Mouse (Mus musculus): ENCODE measurements around the gene Cdk12. TPM values are rescaled to one million over a fixed set of nuclear protein-coding genes. Genes with fewer than 3 reads are reported as not detected.
"Not testable (repeated sequence)": the region's sequence is repeated elsewhere in the genome, so short reads cannot be mapped to it uniquely, and the experiment has no call there.

Gene Cdk12
- polyA plus RNA-seq, 1 experiment from 2014 or later, result 6.7 TPM

- WGBS, result 1% methylated on average over 49 of the region's 53 CpGs
- H3K9me3 ChIP-seq (ENCODE audit: low read length), result no peaks in the 10 kb centered on the region
- no peaks in the 10 kb centered on the region; the same call in 1 of the 2 replicates for H3K36me3 ChIP-seq (ENCODE audit: insufficient read depth, low read length)
- ATAC-seq (peak; percentile 98), DNase-seq (ENCODE audit: low spot score) (peak; percentile 100)
- peak within 1 kb of the TSS; percentile 72 for H3K4me2 ChIP-seq (replicated peaks; ENCODE audit: low read depth, low read length)
- no peaks in the 10 kb centered on the region for H3K27me3 ChIP-seq (replicated peaks; ENCODE audit: insufficient read depth, low read length)
- H3K27ac ChIP-seq (ENCODE audit: low read length), result peak within 1 kb of the TSS; percentile 92
- H3K4me3 ChIP-seq (ENCODE audit: low read depth, low read length), result peak within 1 kb of the TSS; percentile 83
- no peaks in the 10 kb centered on the region for H3K4me1 ChIP-seq (ENCODE audit: insufficient read depth, low read depth, low read length)
- H3K9ac ChIP-seq (replicated peaks; ENCODE audit: low read depth), result peak within 1 kb of the TSS; percentile 88
- TF ChIP-seq CTCF (IDR thresholded peaks at IDR 0.05) (no peak), EP300 (IDR thresholded peaks at IDR 0.05) (peak; percentile 73)
Measured at GRCm38 (mm10) chr11:98192901-98193805, 9.7 kb upstream of the Cdk12 start, which contains the start of gene Med1. Med1 (minus strand) TSS chr11:98193293.

- Histone ChIP-seq H3K27me3 (replicated peaks; ENCODE audit: insufficient read depth, low read length) (no peaks in the 10 kb centered on the region), H3K4me3 (ENCODE audit: low read depth, low read length) (peak overlapping the region; percentile 98), H3K4me1 (ENCODE audit: insufficient read depth, low read depth, low read length) (no peaks in the 10 kb centered on the region), H3K9me3 (ENCODE audit: low read length) (no peaks in the 10 kb centered on the region), H3K9ac (replicated peaks; ENCODE audit: low read depth) (peak overlapping the region; percentile 58), H3K4me2 (replicated peaks; ENCODE audit: low read depth, low read length) (peak overlapping the region; percentile 64), H3K36me3 (ENCODE audit: insufficient read depth, low read length) (no peaks in the 10 kb centered on the region), H3K27ac (ENCODE audit: low read length) (peak overlapping the region; percentile 100)
- DNase-seq (ENCODE audit: low spot score) (peak; percentile 67), ATAC-seq (peak; percentile 16; the same call in 1 of the 2 replicates)
- TF ChIP-seq EP300 (IDR thresholded peaks at IDR 0.05), result no peak
- TF ChIP-seq CTCF (IDR thresholded peaks at IDR 0.05), result no peak
- 1% methylated on average over 27 of the region's 27 CpGs for WGBS
Measured at GRCm38 (mm10) chr11:98201791-98202640, 843 bp upstream of the Cdk12 start.

GRCm38 (mm10) chr11:98203351-98203911, 572 bp downstream of the Cdk12 start:
- H3K9me3 ChIP-seq (ENCODE audit: low read length), result no peaks in the 10 kb centered on the region
- WGBS, result 0% methylated on average over 37 of the region's 37 CpGs
- TF ChIP-seq EP300 (IDR thresholded peaks at IDR 0.05) (no peak), CTCF (IDR thresholded peaks at IDR 0.05) (no peak)
- no peaks in the 10 kb centered on the region for H3K4me1 ChIP-seq (ENCODE audit: insufficient read depth, low read depth, low read length)
- H3K36me3 ChIP-seq (ENCODE audit: insufficient read depth, low read length), result no peaks in the 10 kb centered on the region
- H3K27me3 ChIP-seq (replicated peaks; ENCODE audit: insufficient read depth, low read length), result no peaks in the 10 kb centered on the region
- peak overlapping the region; percentile 98 for H3K4me3 ChIP-seq (ENCODE audit: low read depth, low read length)
- H3K9ac ChIP-seq (replicated peaks; ENCODE audit: low read depth), result peak overlapping the region; percentile 100
- peak; percentile 32 for ATAC-seq
- H3K4me2 ChIP-seq (replicated peaks; ENCODE audit: low read depth, low read length), result peak overlapping the region; percentile 86
- H3K27ac ChIP-seq (ENCODE audit: low read length), result peak overlapping the region; percentile 100
- DNase-seq (ENCODE audit: low spot score), result no peak

- peak overlapping the region; percentile 100 for H3K27ac ChIP-seq (ENCODE audit: low read length)
- no peaks in the 10 kb centered on the region for H3K27me3 ChIP-seq (replicated peaks; ENCODE audit: insufficient read depth, low read length)
- H3K36me3 ChIP-seq (ENCODE audit: insufficient read depth, low read length), result no peaks in the 10 kb centered on the region
- H3K9me3 ChIP-seq (ENCODE audit: low read length), result no peaks in the 10 kb centered on the region
- no peaks in the 10 kb centered on the region for H3K4me1 ChIP-seq (ENCODE audit: insufficient read depth, low read depth, low read length)
- DNase-seq (ENCODE audit: low spot score), result peak; percentile 49
- WGBS, result under 1% methylated on average over 16 of the region's 16 CpGs
- ATAC-seq, result no peak
- peak overlapping the region; percentile 98 for H3K4me3 ChIP-seq (ENCODE audit: low read depth, low read length)
- no peak for TF ChIP-seq CTCF (IDR thresholded peaks at IDR 0.05)
- no peak for TF ChIP-seq EP300 (IDR thresholded peaks at IDR 0.05)
- H3K9ac ChIP-seq (replicated peaks; ENCODE audit: low read depth), result peak overlapping the region; percentile 100
- peak overlapping the region; percentile 86 for H3K4me2 ChIP-seq (replicated peaks; ENCODE audit: low read depth, low read length)
Measured at GRCm38 (mm10) chr11:98203931-98204421, 1.1 kb downstream of the Cdk12 start.

GRCm38 (mm10) chr11:98205463-98205862, 2.6 kb downstream of the Cdk12 start:
- Histone ChIP-seq H3K36me3 (ENCODE audit: insufficient read depth, low read length) (peaks cover 4% of the 10 kb centered on the region; the same call in 1 of the 2 replicates), H3K27ac (ENCODE audit: low read length) (no peak overlapping the region), H3K4me3 (ENCODE audit: low read depth, low read length) (peak overlapping the region; percentile 14; the same call in 1 of the 2 replicates), H3K9me3 (ENCODE audit: low read length) (no peaks in the 10 kb centered on the region), H3K4me1 (ENCODE audit: insufficient read depth, low read depth, low read length) (no peaks in the 10 kb centered on the region), H3K27me3 (replicated peaks; ENCODE audit: insufficient read depth, low read length) (no peaks in the 10 kb centered on the region), H3K4me2 (replicated peaks; ENCODE audit: low read depth, low read length) (peak overlapping the region; percentile 28; the same call in 1 of the 2 replicates), H3K9ac (replicated peaks; ENCODE audit: low read depth) (no peak overlapping the region)
- DNase-seq (ENCODE audit: low spot score) (no peak), ATAC-seq (no peak)
- TF ChIP-seq CTCF (IDR thresholded peaks at IDR 0.05), result no peak

- H3K27me3 ChIP-seq (replicated peaks; ENCODE audit: insufficient read depth, low read length); H3K4me1 ChIP-seq (ENCODE audit: insufficient read depth, low read depth, low read length); ATAC-seq; DNase-seq (ENCODE audit: low spot score); H3K27ac ChIP-seq (ENCODE audit: low read length); H3K9ac ChIP-seq (replicated peaks; ENCODE audit: low read depth); H3K4me2 ChIP-seq (replicated peaks; ENCODE audit: low read depth, low read length); H3K9me3 ChIP-seq (ENCODE audit: low read length): not testable (repeated sequence)
- H3K36me3 ChIP-seq (ENCODE audit: insufficient read depth, low read length), result peaks cover 11% of the 10 kb centered on the region; the same call in 1 of the 2 replicates
- H3K4me3 ChIP-seq (ENCODE audit: low read depth, low read length), result peak overlapping the region; percentile 14; the same call in 1 of the 2 replicates
- WGBS, result 73% methylated on average over 3 of the region's 3 CpGs
Measured at GRCm38 (mm10) chr11:98206281-98206680, 3.4 kb downstream of the Cdk12 start.

- H3K27me3 ChIP-seq (replicated peaks; ENCODE audit: insufficient read depth, low read length); H3K4me2 ChIP-seq (replicated peaks; ENCODE audit: low read depth, low read length); H3K4me3 ChIP-seq (ENCODE audit: low read depth, low read length); DNase-seq (ENCODE audit: low spot score); ATAC-seq; H3K27ac ChIP-seq (ENCODE audit: low read length); H3K9ac ChIP-seq (replicated peaks; ENCODE audit: low read depth); H3K9me3 ChIP-seq (ENCODE audit: low read length); H3K4me1 ChIP-seq (ENCODE audit: insufficient read depth, low read depth, low read length): not testable (repeated sequence)
- peaks cover 11% of the 10 kb centered on the region; the same call in 1 of the 2 replicates for H3K36me3 ChIP-seq (ENCODE audit: insufficient read depth, low read length)
- WGBS, result 85% methylated on average over 4 of the region's 5 CpGs
Measured at GRCm38 (mm10) chr11:98209661-98210060, 6.8 kb downstream of the Cdk12 start.

Data from lung, postnatal 0 days (tissue).